Mouse (Mus musculus): Measurements from ENCODE around the gene Mia3. TPM values are rescaled to one million over a fixed set of nuclear protein-coding genes. Genes with fewer than 3 reads are reported as not detected.
"Not testable (repeated sequence)": the region's sequence is repeated elsewhere in the genome, so short reads cannot be mapped to it uniquely, and the experiment has no call there.

The Mia3 gene
- 69.8 and 81.6 TPM in 2 replicates for polyA plus RNA-seq (2015; fragmentation: Nextera tagmentation; extraction: Ambion mirVana)

GRCm38 (mm10) chr1:183369427-183370014 is at the start of gene Mia3:
Mia3 (minus strand) TSS chr1:183369553.
- DNase-seq (ENCODE audit: low spot score), result peak; percentile 95

- DNase-seq (ENCODE audit: low spot score), result no peak
These were observed 48.5 kb upstream of the Mia3 start, which contains the start of gene Hhipl2 for GRCm38 (mm10) chr1:183417873-183418272. Hhipl2 (plus strand) TSS chr1:183418215.

- no peak for DNase-seq (ENCODE audit: low spot score)
These were observed 44.9 kb upstream of the Mia3 start for GRCm38 (mm10) chr1:183414081-183414727.

GRCm38 (mm10) chr1:183403396-183403795 is 34.0 kb upstream of the Mia3 start:
- DNase-seq (ENCODE audit: low spot score), result no peak

GRCm38 (mm10) chr1:183388426-183389406 is 19.4 kb upstream of the Mia3 start, which contains the start of gene Taf1a:
Taf1a (plus strand) TSS chr1:183388981.
- peak; percentile 96 for DNase-seq (ENCODE audit: low spot score)

- DNase-seq (ENCODE audit: low spot score), result not testable (repeated sequence)
These were observed 18.1 kb upstream of the Mia3 start for GRCm38 (mm10) chr1:183387421-183387820.

GRCm38 (mm10) chr1:183382621-183383020 is 13.3 kb upstream of the Mia3 start:
- no peak for DNase-seq (ENCODE audit: low spot score)

GRCm38 (mm10) chr1:183381816-183382215 is 12.5 kb upstream of the Mia3 start:
- DNase-seq (ENCODE audit: low spot score), result no peak

GRCm38 (mm10) chr1:183379376-183379775 is 10.0 kb upstream of the Mia3 start:
- not testable (repeated sequence) for DNase-seq (ENCODE audit: low spot score)

- no peak for DNase-seq (ENCODE audit: low spot score)
These were observed 9.1 kb upstream of the Mia3 start for GRCm38 (mm10) chr1:183378321-183378941.

GRCm38 (mm10) chr1:183377045-183377444 is 7.7 kb upstream of the Mia3 start:
- no peak for DNase-seq (ENCODE audit: low spot score)

- DNase-seq (ENCODE audit: low spot score), result no peak
These were observed 5.4 kb upstream of the Mia3 start for GRCm38 (mm10) chr1:183374728-183375127.

- DNase-seq (ENCODE audit: low spot score), result peak; percentile 39
These were observed 552 bp downstream of the Mia3 start for GRCm38 (mm10) chr1:183368601-183369400.

- no peak for DNase-seq (ENCODE audit: low spot score)
These were observed 3.0 kb downstream of the Mia3 start for GRCm38 (mm10) chr1:183366361-183366760.

- no peak for DNase-seq (ENCODE audit: low spot score)
These were observed 5.8 kb downstream of the Mia3 start for GRCm38 (mm10) chr1:183363577-183363867.

- no peak for DNase-seq (ENCODE audit: low spot score)
These were observed 6.4 kb downstream of the Mia3 start for GRCm38 (mm10) chr1:183362729-183363576.

GRCm38 (mm10) chr1:183362301-183362700 is 7.1 kb downstream of the Mia3 start:
- no peak for DNase-seq (ENCODE audit: low spot score)

GRCm38 (mm10) chr1:183358901-183359300 is 10.5 kb downstream of the Mia3 start:
- no peak for DNase-seq (ENCODE audit: low spot score)

- DNase-seq (ENCODE audit: low spot score), result peak; percentile 75
These were observed 19.5 kb downstream of the Mia3 start for GRCm38 (mm10) chr1:183349840-183350239.

GRCm38 (mm10) chr1:183345817-183346195 is 23.5 kb downstream of the Mia3 start:
- no peak for DNase-seq (ENCODE audit: low spot score)
